Mouse (Mus musculus) right cerebral cortex, postnatal 14 days (tissue): ENCODE measurements around the gene Gulp1.

ENCODE experiments used
- DNase-seq: peaks from one replicate; pipeline ENCODE4 v3.0.0; 2022

The Gulp1 gene

GRCm38 (mm10) chr1:44741256-44741655, 189.9 kb downstream of the Gulp1 start:
- peak; percentile 18 for DNase-seq

- peak; percentile 51 for DNase-seq
These were observed 194.4 kb downstream of the Gulp1 start for GRCm38 (mm10) chr1:44745711-44746110.

GRCm38 (mm10) chr1:44750731-44751730, 199.7 kb downstream of the Gulp1 start:
- no peak for DNase-seq

- DNase-seq, result no peak
These were observed 226.9 kb downstream of the Gulp1 start for GRCm38 (mm10) chr1:44778251-44778650.

GRCm38 (mm10) chr1:44803594-44804372, 252.5 kb downstream of the Gulp1 start:
- no peak for DNase-seq

GRCm38 (mm10) chr1:44806368-44806767, 255.1 kb downstream of the Gulp1 start:
- DNase-seq, result no peak

GRCm38 (mm10) chr1:44810336-44810735, 259.0 kb downstream of the Gulp1 start:
- no peak for DNase-seq

- no peak for DNase-seq
These were observed 282.6 kb downstream of the Gulp1 start for GRCm38 (mm10) chr1:44833934-44834333.
